Mouse (Mus musculus) ES-Bruce4 (cell line): ENCODE data around the gene Gm17455.

Experiments used
- CTCF ChIP-seq: IDR thresholded peaks from one replicate; pipeline ENCODE4 v1.8.1; 2011; ENCODE audit warnings: low read depth, low read length
- EP300 ChIP-seq: IDR thresholded peaks from 2 replicates; pipeline ENCODE4 v1.6.1; 2011; ENCODE audit warnings: low read depth, low read length; ENCODE audit not compliant: insufficient read depth
- POLR2A ChIP-seq: IDR thresholded peaks from one replicate; pipeline ENCODE4 v1.8.1; 2011; ENCODE audit warnings: low read length; ENCODE audit not compliant: insufficient read depth

DNA sequence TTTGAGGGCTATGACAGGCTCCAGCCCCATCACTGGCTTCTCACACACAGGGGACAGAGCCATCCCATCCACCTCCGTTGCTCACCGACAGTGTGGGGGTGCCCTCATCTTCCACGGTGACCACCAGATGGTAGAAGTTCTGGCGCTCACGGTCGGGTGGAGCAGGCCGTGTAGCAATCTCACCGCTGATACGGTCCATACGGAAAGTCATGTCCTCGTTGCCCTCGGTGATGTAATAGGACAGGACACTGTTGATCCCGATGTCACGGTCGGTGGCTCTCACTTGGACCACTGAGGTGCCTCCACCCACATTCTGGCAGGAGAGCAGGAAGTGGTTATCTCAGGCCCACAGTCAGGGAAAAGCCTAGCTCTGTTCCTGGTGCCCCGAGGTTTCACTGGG is 22.8 kb upstream of the Gm17455 start:
- no peak for TF ChIP-seq POLR2A
- no peak for TF ChIP-seq EP300
- no peak for TF ChIP-seq CTCF
